Mouse (Mus musculus) adrenal gland, adult 2 months (tissue): ENCODE results near the gene Fars2. TPM values are rescaled to one million over a fixed set of nuclear protein-coding genes. Genes with fewer than 3 reads are reported as not detected.
A peak's percentile ranks its signal among the peaks of the same experiment; 100 is the strongest.

ENCODE experiments used
- DNase-seq: peaks from one replicate; pipeline ENCODE4 v3.0.0; 2021
- polyA plus RNA-seq: library from polyadenylated mRNA; depleted of rRNA; stranded (reverse); fragments of >200 nt; gene quantifications from 2 replicates; pipeline ENCODE4 v1.2.3, GENCODE M21; 2012
- total RNA-seq, 2 experiments: library from RNA; stranded (reverse); gene quantifications; 2 replicates each; pipeline ENCODE4 v1.2.3; 2021

Fars2 gene
- total and polyA plus RNA-seq, 3 experiments = 73.5 to 121 (median 87.8) TPM

DNA sequence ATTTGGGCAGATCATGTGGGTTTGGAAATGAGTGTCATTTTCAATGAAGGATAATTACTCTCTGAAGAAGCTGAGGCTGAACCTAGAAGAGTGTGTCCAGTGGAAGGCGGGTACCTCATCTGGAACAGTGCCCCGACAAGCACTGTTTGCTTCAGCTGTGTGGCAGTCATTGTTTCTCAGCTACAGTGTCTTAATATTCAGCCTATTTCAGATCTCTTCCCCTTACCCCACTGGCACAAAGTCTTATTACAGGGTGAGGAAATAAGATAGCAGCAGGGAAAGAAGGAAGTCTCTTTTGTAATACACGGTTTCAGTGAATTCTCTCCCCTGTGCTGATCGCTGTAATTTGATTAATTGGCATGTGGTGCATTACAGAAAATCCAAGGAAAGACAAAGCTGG lies 101.1 kb downstream of the Fars2 start:
- DNase-seq = no peak

DNA sequence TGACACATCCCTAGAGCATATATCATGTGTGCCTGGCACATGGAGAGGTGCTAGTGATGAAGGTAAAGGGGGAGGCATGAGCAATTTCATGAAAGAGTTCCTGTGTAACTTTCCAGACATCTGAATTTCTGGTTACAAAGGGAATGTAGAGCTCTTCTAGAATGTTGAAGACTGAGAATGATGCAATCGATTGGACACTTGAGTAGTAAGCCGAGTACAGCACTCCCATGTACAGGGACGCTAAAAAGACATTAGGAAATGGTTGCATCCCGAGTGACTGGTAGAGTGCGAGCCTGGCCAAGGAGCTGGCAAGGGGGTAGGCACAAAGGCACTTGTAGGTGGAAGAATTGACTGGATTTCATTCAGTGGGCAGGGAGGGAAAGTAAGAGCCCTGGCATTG lies 102.3 kb downstream of the Fars2 start:
- no peak for DNase-seq

DNA sequence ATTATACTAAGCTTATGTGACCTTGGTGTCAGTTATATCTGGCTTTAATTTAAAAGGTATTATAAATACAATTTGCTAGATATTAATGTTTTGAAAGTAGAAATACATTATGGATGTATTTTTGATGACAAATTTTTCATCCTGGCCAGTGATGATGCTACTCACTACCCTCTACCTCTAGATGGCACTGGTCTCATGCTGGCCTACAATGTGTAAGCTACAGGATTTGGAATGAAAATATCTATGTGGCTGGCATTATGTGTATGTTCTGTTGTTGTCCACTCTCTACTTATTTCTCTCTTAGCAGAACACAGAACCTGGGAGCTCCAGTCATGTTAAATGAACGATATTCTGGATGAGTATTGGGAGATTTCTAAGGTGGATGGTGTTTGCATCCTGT lies 104.7 kb downstream of the Fars2 start:
- DNase-seq = no peak

DNA sequence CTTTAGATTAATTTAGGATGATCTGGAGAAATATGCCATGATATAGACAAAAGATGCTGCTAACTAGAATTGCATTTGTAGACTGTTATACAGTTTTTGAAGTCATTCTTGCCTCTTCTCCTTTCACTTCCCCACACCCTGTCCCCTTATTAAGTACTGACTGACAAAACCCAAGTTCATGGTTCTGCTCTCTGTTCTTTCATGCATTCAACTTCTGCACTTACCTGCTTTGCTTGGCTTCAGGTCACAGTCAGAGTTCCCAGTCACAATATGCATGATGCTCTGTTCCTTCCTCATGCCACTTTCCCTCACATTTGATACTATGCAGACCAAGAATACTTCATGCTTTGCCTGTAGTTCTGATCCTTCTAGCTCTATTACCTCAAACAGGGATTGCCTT lies 105.5 kb downstream of the Fars2 start:
- no peak for DNase-seq

DNA sequence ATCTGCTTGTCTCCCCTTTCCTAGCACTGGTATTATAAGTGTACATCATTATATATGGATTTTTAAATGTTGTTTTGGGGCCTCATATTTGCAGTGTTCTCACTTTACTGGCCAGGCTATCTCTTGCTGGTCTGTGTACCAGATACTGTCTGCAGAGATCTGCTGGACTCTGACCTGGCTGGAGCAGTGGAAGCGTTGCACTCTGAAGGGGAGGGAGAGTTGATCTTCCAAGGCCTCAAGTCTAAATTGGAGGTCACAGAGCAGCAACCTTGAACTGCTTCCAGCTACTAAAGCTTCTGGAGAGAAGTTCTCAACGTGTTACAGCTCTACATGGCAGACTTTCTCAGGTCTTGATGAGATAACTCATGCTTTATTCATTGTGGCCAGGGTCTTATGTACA lies 107.2 kb downstream of the Fars2 start:
- peak; percentile 68 for DNase-seq

DNA sequence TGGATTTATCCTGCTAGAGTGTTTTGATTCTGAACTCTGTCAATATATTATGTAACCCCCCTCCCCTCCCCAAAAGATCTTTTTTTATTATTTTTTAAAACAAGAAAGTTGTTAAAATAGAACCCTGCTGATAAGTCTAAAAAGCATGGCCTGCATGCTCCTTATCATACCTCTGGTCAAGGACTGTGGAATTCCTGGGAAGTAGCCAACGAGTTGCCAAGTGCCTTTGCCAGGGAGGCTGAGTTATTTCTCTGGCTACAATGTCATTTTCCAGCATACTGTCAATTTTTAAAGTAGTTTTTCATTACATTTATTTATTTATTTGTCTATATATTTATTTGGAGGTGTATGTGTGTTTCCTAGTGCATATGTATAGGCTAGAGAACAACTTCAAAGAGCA lies 125.0 kb downstream of the Fars2 start:
- DNase-seq = peak; percentile 80

DNA sequence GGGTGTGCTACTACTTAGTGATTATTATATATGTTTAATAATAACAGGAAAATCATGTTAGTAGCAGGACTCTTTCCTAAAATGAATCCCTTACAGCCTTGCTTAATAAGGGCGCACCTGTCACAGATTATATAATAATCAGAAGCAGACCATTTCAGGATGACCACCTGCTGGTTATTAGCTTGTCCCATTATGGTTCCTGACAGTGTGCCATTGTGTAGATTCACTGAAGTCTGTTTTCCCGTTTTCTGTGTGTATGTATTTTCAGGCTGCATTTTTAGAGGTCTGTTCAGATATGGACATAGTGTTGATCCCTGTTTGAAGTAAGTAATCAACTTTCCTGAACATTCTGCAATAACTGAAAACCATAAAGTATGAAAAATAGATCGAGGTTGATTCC lies 136.7 kb downstream of the Fars2 start:
- no peak for DNase-seq

DNA sequence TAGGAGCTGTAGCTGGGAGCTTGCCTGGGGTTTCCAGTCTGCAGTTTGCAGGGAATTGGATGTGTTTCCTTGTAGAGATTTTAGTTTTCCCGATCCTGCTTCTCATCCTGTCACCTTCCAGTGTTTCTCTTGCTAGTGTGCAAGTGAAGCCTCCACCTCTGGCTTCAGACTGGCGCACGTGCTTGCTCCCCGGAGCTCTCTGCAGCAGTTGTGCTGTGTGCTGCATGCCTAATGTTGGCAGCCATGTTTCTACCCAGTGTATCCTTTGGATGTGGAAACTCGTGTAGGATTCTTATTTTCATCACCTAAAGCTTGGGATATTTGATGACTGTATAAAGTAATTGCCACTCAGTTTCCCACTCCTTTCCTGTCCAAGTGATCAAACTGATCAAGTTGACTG lies 140.0 kb downstream of the Fars2 start:
- no peak for DNase-seq

DNA sequence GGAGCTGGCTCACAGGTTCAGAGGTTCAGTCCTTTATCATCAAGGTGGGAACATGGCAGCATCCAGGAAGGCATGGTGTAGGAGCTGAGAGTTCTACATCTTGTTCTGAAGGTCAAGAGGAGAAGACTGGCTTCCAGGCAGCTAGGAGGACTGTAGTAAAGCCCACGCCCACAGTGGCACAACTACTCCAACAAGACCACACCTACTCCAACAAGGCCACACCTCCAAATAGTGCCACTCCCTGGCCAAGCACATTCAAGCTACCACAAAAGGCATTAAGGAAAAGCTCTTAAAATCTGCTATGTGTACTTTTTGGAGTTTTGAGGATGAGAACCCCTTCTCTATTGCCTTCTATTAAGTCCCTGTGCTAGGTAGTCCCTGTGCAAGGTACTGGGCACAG lies 142.5 kb downstream of the Fars2 start:
- DNase-seq = no peak

DNA sequence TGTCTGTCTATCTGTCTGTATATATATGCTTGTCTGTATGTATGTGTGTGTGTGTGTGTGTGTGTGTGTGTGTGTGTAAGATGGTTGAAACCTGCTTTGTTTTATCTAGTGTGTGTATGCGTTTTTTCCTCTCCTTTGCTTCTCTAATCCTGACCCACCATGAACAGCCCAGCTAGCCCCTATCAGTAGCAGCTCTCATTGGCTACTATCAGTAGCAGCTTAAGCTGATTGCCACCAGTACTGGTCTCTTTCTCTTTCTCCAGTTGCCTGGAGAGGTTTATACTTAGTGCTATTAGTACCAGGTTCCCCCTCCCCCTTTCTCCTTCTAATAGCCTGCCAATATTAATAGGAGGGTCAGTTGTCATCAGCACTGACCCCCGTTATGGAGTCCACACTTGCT lies 144.1 kb downstream of the Fars2 start:
- DNase-seq = no peak

DNA sequence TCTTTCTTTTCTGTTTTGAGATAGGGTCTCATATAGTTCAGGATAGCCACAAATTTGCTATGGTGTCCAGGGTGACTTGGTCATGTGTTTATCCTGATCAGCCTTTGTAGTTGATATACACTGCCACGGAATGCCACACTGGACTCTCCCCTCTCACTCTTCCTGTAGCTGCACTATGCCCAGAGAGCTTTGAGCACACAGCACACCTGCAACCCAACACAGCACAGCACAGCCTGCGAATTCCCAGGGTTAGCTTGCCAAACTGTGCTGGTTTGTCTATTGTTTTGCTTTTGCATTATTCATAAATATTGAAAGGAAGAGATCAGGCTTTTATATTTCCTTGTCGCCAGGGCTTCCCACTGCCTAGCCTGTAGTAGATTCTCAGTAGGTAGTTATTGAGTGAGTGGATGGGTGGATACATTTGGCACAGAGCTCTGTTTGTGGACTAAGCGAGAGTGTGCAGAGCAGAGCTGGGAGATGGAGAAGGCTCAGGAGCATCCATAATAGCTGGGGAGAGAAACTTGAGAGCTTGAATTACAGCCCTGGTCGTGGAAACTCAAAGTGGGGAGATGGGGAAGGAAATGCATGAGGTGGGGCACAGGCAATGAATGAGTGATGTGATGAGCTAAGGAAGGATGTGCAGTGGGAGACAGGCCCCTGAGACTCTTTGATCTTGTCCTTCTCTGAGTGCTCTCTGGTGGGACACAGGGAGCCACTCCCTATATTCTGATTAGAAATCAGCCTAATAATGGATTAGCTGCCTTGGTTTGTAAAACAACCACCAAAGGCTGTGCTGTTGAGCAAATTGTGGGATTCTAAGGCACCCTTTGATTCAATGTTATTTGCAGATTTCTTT lies 146.3 kb downstream of the Fars2 start:
- DNase-seq = no peak

DNA sequence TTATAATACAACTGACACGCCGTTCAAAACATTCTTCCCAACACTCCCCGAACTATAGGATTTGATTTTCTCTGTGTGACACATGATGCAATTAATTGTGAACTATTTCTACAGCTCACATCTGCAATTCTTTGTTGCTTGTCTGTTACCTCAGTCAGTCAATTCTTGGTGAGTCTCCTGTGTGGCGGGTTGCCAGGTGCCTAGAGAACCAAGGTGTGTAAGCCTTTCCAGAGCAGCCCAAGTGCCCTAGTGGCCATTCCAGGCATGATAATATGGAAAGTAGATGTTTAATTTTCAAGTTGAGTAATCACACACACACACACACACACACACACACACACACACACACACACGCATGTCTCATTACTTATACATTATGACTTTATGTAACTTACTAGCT lies 147.2 kb downstream of the Fars2 start:
- no peak for DNase-seq

DNA sequence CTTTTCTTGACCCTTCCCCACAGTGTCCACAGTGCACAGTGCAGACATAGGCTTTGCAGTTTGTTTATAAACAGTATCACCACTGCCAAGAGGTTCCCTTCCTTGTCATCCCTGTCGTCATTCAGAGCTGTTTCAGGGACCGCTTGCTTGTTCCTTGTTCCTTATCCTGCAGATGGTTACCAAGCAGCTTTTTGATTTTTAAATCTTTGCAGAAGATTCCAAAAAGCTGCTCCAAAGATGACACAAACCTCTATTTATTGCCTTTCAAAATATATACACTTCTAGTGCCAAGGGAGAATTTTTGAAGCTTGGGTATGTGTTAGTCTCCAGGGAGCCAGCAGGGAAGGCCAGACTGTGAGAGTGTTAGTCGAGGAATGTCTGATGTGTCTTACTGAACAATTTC lies 148.1 kb downstream of the Fars2 start:
- no peak for DNase-seq

DNA sequence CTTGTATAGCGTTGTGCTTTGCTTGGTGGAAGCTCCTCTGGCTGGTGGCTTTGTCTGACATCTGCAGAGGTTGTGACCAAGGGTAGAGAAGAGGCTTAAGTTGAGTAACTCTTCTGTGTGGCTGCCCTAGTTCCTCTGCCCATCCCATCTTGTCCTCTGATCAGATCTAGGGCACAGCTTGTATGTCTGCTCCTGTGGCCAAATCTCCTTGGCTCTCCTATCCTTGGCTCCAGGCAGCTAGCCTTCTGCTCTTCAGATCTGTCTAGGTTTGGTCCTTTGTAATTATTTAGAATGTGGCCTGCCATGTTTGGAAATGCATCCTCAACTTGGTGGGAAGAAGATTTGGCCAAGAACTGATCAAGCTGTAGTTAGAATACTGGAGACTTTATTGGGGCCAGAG lies 150.2 kb downstream of the Fars2 start:
- no peak for DNase-seq

DNA sequence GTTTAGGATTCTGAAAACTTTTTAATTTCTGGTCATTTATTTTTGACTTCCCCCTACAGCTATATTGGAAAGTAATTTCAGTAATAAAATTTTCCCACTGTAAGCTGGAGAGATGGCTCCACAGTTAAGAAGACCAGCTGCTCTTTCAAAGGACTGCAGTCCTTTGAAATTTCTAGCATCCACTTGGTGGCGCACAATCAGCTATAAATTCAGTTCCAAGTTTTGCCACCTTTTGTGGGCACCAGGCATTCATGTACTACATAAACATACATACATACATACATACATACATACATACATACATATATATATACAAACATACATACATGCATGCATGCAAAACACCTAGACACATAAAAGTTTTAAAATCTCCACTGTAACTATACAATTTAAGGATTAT lies 153.7 kb downstream of the Fars2 start:
- DNase-seq = no peak

DNA sequence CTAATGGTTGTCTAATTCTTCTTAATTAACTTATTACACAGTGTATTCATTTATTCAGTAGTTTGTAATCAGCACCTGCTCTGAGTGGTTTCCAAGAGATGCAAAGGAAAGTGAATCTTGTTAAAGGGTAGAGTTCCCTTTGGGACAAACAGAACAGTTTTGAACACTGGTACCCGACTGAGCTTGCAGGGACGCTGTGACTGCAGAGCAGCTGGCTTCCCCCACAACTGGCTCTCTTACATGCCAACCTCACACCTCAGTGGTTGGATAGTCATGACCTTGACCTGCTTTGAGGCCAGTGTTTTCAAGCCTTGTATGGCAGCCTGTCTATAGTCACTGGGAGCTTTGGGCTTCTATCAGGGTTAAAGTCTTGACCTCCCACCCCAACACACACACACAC lies 156.3 kb downstream of the Fars2 start:
- DNase-seq = peak; percentile 8

DNA sequence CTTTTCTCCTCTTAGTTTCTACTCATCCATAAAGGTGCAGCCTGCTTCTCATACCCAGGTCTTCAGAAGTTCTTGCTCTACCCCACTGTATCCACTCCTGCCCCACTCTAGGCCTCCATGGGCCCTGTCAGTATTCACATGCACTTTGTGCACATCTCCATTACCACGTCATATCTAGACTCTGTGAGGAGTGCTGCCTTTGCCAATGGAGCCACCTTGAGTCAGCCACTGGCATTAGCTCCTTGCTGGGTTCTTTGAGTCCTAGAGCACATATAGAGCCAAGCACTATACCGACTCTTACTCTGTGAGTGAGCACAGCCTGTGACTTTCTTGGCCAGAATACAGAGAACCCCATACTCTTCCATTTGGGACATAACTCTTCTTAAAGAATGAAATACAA lies 159.0 kb downstream of the Fars2 start:
- DNase-seq = peak; percentile 10

DNA sequence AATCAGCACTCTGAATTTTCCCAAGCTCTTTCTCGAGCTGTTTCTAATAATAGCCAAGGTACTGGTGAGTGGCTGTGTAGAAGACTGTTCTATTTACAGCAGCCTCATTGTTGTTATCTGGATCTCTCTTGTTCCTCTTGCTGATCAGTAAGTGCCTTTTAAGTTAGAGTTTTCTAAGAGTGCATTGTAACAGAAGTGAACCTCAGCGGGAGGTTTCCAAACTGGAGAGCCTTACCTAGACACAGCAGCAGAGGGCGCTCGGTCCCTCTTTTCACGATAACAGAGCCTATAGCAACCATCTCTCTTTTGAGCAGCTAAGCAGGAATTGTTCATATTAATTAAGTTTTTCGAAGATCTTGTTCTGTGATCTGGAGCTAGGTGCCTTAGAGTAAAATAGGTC lies 164.8 kb downstream of the Fars2 start:
- peak; percentile 63 for DNase-seq

DNA sequence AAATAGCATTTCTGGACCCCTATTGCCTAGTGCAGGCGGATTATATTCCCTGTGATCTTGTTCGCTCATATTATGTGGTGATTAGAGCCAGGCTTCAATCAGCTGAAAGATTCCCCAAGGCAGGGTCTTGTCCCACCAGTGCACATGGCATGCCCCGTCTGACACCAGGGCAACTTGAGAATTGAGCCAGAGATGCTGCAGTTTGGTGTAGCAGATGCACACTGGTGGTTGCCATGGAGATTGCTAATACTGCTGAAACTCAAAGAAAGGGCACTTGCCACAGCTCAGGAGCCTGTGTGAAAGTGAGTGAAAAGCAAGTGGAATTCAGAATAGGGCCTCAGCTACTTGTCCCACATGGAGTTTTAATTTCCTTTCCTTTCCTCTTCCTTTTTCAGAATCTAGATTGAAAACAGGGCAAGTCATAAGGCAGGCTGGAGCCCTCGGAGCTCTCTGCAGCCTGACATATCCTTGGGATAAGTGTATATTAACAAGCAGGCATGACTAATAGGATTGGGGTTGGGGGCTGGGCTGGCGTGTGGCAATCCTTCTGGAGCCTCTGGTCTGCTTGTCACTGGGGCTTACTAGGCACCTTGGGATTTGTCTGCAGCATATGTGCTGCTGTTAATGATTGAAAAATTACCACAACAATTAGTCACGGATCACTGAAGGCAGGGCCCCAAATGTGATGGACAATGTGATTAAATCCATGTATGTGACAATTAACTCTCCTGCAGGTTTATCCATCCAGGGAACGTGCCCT lies 165.8 kb downstream of the Fars2 start:
- DNase-seq = peak; percentile 43

DNA sequence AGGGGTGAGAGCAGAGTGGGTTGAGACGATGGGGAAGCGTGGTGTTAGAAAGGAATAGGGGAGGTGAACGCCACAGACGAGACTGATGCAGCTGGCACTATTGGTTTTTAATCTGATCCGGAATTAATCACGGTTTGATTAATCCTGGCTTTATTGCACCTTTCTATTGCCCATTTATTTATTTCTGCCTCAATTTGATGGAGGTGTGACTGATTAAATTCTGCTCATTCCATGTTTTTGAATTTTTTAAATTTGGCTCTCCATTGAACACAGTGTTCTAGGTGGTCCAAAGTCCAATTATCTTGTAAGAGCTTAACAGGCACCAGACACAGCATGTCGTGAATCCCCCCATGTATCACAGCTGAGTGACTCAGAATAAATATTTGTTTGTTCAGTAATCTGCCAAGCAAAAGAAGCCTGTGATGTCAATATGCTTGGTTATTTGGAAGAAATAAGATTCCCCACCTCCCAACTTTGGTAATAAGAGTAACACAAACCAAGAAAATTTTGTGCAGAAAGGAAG lies 166.4 kb downstream of the Fars2 start:
- no peak for DNase-seq

DNA sequence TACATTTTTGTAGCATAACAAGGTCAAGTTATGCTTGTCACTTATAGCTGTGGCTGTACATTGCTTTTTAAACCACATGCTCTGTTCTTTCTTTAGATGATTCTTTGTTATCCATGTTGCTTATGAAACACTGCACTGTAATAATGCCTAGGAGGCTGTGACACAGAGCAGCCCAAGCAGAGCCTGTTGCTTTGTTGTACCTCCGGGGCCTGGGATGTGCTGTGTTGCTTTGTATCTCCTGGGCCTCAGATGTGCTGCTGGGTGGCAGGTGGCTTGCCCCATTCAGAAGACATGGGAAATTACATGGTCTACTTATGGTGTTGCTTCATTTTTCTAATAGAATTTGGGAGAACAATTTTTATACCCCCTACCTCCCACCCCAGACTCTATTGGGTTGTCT lies 166.9 kb downstream of the Fars2 start:
- no peak for DNase-seq

DNA sequence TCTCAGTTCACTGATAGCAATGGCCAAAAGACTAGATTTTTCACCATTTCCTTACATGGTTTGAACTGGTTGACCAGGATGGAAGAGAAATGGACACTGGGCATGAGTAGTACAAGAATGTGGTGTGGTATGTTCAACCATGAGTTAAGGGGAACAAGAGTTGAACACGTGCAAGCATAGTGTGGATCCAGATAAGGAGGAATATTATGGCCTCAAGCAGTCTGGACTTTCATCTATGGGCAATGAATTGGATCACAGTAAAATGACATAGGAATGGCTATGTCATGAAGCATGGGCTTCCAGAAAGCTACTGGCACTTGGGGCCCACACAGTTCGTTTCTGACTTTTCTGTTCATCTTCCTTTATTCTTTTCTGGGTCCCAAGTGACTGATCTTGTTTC lies 168.0 kb downstream of the Fars2 start:
- DNase-seq = no peak

DNA sequence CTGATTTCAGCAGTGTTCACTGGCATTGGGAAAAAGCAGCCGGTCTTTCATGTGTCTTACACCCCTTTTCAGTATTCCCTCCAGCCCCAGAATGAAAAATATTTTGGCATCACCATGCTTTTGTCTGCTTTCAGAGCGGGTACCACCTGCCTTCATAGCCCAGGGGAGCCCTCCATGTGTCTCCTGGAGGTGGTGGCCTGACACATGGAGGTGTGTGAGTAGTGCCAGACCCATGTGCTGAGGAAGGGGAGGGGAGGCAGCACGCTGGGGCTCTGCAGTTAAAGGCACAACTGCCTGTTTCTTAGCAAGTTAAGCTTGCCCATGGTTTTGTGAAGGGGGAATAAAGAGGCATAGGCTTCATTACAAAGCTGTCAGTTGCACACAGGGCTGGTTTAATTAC lies 176.3 kb downstream of the Fars2 start:
- no peak for DNase-seq
